Mouse (Mus musculus): ENCODE measurements at regions not wholly inside any gene's neighbourhood (a gene's known extent, or its start where the extent isn't known, plus 50 kb on each side); places are given as distances from the start of the nearest gene placed in this dataset.
A peak's percentile ranks its signal among the peaks of the same experiment; 100 is the strongest.

GRCm38 (mm10) chr14:61784609-61785008, 177.4 kb downstream of the Kcnrg start (continued):
- TF ChIP-seq RAD21 (IDR thresholded peaks at IDR 0.05; ENCODE audit: low read depth, low read length): peak; percentile 38

GRCm38 (mm10) chr14:61786031-61786430, 178.8 kb downstream of the Kcnrg start:
- Histone ChIP-seq H3K9me3 (replicated peaks; ENCODE audit: low read length) (no peaks in the 10 kb centered on the region), H3K27me3 (replicated peaks) (no peaks in the 10 kb centered on the region), H3K4me3 (replicated peaks in 1 of 3; ENCODE audit: low read depth in 2 of 3, low read length in 2 of 3, poor library complexity in 1 of 3) (no peak overlapping the region), H3K79me2 (replicated peaks; ENCODE audit: control insufficient read depth, extremely low read depth, insufficient read depth, poor library complexity, severe bottlenecking) (no peaks in the 10 kb centered on the region), H3K4me2 (ENCODE audit: insufficient read depth, low read depth, poor library complexity, severe bottlenecking) (no peak overlapping the region), H3K9ac (ENCODE audit: insufficient read depth, low read depth) (no peak overlapping the region), H3K27ac (ENCODE audit: insufficient read depth, low read depth) (no peak overlapping the region), H3K36me3 (replicated peaks in 1 of 2; ENCODE audit: control insufficient read depth in 1 of 2, insufficient read depth in 1 of 2, low read length in 1 of 2) (no peaks in the 10 kb centered on the region), H3K4me1 (ENCODE audit: control insufficient read depth in 1 of 2, insufficient read depth in 2 of 2) (peaks cover 0 to 2% of the 10 kb centered on the region in 2 experiments; a peak in 1 of 4 replicates)
- dilution Hi-C loops (cut with MboI; ENCODE audit: extremely low pct_ligation_motif_present, extremely low pct_unique_long_range_greater_than_20kb, low sequenced_read_pairs): no loop called here
- in situ Hi-C loops (cut with MboI; ENCODE audit: low pct_ligation_motif_present, low pct_unique_long_range_greater_than_20kb, low sequenced_read_pairs): no loop called here
- TF ChIP-seq ZMIZ1 (IDR thresholded peaks at IDR 0.05; ENCODE audit: low read depth, low read length) (no peak), MYC (IDR thresholded peaks at IDR 0.05; ENCODE audit: low read depth, low read length) (no peak), IRF4 (IDR thresholded peaks at IDR 0.05; ENCODE audit: low read depth, low read length) (no peak), ZNF384 (IDR thresholded peaks at IDR 0.05; ENCODE audit: low read depth, low read length) (no peak), RCOR1 (conservative IDR thresholded peaks at IDR 0.05; ENCODE audit: low read depth, low read length) (no peak), CTCF (conservative IDR thresholded peaks at IDR 0.05 in 1 of 2, IDR thresholded peaks at IDR 0.05 in 1 of 2; ENCODE audit: low read depth in 2 of 2, low read length in 2 of 2) (no peak), NRF1 (IDR thresholded peaks at IDR 0.05; ENCODE audit: low read depth, low read length) (no peak), MAX (IDR thresholded peaks at IDR 0.05; ENCODE audit: low read length) (no peak), USF1 (IDR thresholded peaks at IDR 0.05; ENCODE audit: low read depth, low read length) (no peak), CHD1 (IDR thresholded peaks at IDR 0.05; ENCODE audit: low read depth, low read length) (no peak), ETS1 (conservative IDR thresholded peaks at IDR 0.05; ENCODE audit: low read depth, low read length) (no peak)
- DNase-seq (ENCODE audit: extremely low read depth): no peak

GRCm38 (mm10) chr14:61787746-61788145, 180.5 kb downstream of the Kcnrg start:
- DNase-seq (ENCODE audit: extremely low read depth): no peak
- H3K27ac ChIP-seq (ENCODE audit: insufficient read depth, low read depth): no peak overlapping the region
- H3K4me2 ChIP-seq (ENCODE audit: insufficient read depth, low read depth, poor library complexity, severe bottlenecking): no peak overlapping the region
- no peaks in the 10 kb centered on the region for H3K27me3 ChIP-seq (replicated peaks)
- no peaks in the 10 kb centered on the region for H3K36me3 ChIP-seq (replicated peaks in 1 of 2; ENCODE audit: control insufficient read depth in 1 of 2, insufficient read depth in 1 of 2, low read length in 1 of 2)
- TF ChIP-seq GABPA (IDR thresholded peaks at IDR 0.05; ENCODE audit: insufficient replicate concordance, low read depth, low read length) (no peak), NRF1 (IDR thresholded peaks at IDR 0.05; ENCODE audit: low read depth, low read length) (no peak), ZKSCAN1 (IDR thresholded peaks at IDR 0.05; ENCODE audit: borderline replicate concordance, low read depth, low read length) (no peak), MEF2A (IDR thresholded peaks at IDR 0.05; ENCODE audit: borderline replicate concordance, low read depth, low read length) (no peak)
- no peak overlapping the region for H3K4me3 ChIP-seq (replicated peaks in 1 of 3; ENCODE audit: low read depth in 2 of 3, low read length in 2 of 3, poor library complexity in 1 of 3)
- peaks cover 0 to 2% of the 10 kb centered on the region in 2 experiments; a peak in 1 of 4 replicates for H3K4me1 ChIP-seq (ENCODE audit: control insufficient read depth in 1 of 2, insufficient read depth in 2 of 2)
- H3K9me3 ChIP-seq (replicated peaks; ENCODE audit: low read length): peaks cover 6% of the 10 kb centered on the region
- in situ Hi-C loops (cut with MboI; ENCODE audit: low pct_ligation_motif_present, low pct_unique_long_range_greater_than_20kb, low sequenced_read_pairs) (no loop called here), dilution Hi-C loops (cut with MboI; ENCODE audit: extremely low pct_ligation_motif_present, extremely low pct_unique_long_range_greater_than_20kb, low sequenced_read_pairs) (no loop called here)
- no peak overlapping the region for H3K9ac ChIP-seq (ENCODE audit: insufficient read depth, low read depth)
- no peaks in the 10 kb centered on the region for H3K79me2 ChIP-seq (replicated peaks; ENCODE audit: control insufficient read depth, extremely low read depth, insufficient read depth, poor library complexity, severe bottlenecking)

All from CH12.LX (cell line).